Mouse (Mus musculus) right cerebral cortex, adult 2 months (tissue): ENCODE measurements around the gene Fam118a.

Experiments
- DNase-seq, 2 experiments: peaks; one replicate each; pipeline ENCODE4 v3.0.0; 2021 to 2022; ENCODE audit warnings: low spot score in 2 of 2

The Fam118a gene

DNA sequence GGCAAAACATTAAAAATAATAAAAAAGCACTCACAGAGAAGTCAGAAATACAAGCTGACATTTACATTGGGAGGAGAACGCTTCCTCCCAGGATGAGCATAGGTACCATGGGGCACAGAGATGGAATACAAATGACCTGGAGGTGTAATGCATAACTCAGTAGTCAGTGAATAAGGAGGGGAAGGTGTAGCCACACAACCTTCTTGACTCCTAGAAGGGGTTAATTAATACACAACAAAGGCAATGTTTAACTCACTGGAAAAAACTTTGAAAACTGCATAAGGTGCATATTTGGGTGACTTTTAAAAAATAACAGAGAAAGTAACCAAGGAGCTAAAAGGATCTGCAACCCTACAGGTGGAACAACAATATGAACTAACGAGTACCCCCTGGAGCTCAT lies 43.9 kb downstream of the Fam118a start:
- no peak for DNase-seq

- DNase-seq, result no peak
Observed at GRCm38 (mm10) chr15:85085641-85086040, 56.9 kb downstream of the Fam118a start.
